Mouse (Mus musculus): ENCODE data around the gene Pctp. TPM values are rescaled to one million over a fixed set of nuclear protein-coding genes. Genes with fewer than 3 reads are reported as not detected.

Pctp gene
- total and polyA plus RNA-seq, 3 experiments, result 2.2 to 26.4 (median 6.8) TPM

DNA sequence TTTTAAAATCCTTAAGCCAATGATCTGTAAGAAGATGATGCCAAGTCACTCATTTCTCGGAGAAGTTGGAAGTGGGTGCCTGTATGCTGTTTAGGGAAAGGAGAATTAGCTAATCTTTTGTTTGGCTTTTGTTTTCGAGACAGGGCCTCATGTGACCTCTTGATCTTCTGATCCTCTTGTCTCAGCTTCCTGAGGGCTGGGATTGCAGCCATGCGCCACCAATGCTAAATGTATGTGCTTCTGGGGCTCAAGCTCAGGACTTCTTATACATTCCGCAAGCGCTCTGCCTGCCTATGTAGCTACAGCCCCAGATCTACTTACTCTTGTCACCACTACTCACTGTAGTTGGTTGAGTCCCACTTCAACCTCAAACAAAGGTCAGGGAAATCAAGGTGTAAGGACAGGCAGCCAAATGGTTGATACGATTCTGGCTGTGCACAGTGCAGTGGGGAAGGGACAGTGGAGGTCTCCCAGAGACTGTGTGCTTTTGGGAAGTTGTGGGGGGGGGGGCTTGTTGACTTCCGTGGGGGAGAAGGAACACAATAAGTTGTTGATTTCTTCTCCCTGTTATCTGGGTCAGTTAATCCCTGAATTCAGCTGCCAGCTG is 24.8 kb downstream of the Pctp start:
- TF ChIP-seq GATA1 (IDR thresholded peaks at IDR 0.05; ENCODE audit: borderline replicate concordance, low read length) (no peak), CTCF (IDR thresholded peaks at IDR 0.05; ENCODE audit: low read depth, low read length) (no peak), GATA2 (IDR thresholded peaks at IDR 0.05; ENCODE audit: borderline replicate concordance, low read depth, low read length) (no peak), POLR2AphosphoS5 (IDR thresholded peaks at IDR 0.05; ENCODE audit: insufficient replicate concordance, low read depth, low read length) (no peak)
- DNase-seq (ENCODE audit: low spot score) (no peak), ATAC-seq (ENCODE audit: extremely low read depth, insufficient number of reproducible peaks, low FRiP score, poor library complexity, severe bottlenecking) (no peak)
- H3K36me3 ChIP-seq (replicated peaks), result no peaks in the 10 kb centered on the region
- H3K27me3 ChIP-seq (ENCODE audit: insufficient read depth, low read length), result no peaks in the 10 kb centered on the region
- peaks cover 14% of the 10 kb centered on the region for H3K9me3 ChIP-seq (replicated peaks)
- H3K4me1 ChIP-seq (ENCODE audit: insufficient read depth, low read depth, low read length), result peaks cover 10% of the 10 kb centered on the region
- no peak overlapping the region for H3K4me3 ChIP-seq (ENCODE audit: low read depth, low read length)

DNA sequence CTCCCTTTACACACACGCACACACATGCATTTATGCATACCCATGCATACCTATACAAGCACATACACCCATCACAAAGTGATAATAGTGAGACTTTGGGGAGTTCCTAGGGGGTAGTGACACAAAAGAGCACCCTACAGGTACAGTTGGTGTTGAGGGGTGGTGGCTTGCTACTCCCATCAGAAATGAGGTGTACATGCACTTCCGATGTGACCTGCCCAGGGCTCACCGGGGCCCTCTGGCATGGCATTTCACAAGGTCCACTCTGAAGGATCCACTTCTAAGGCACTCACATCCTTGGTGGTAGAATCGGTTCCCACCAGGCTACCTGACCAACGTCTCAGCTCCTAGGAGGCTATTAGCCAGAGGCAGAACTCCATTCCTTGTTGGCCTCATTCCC is 26.3 kb downstream of the Pctp start:
- H3K4me1 ChIP-seq (ENCODE audit: insufficient read depth, low read depth, low read length), result peaks cover 10% of the 10 kb centered on the region
- DNase-seq (ENCODE audit: low spot score), result no peak
- no peak overlapping the region for H3K4me3 ChIP-seq (ENCODE audit: low read depth, low read length)
- H3K36me3 ChIP-seq (replicated peaks), result no peaks in the 10 kb centered on the region
- H3K27me3 ChIP-seq (ENCODE audit: insufficient read depth, low read length), result no peaks in the 10 kb centered on the region
- no peak for ATAC-seq (ENCODE audit: extremely low read depth, insufficient number of reproducible peaks, low FRiP score, poor library complexity, severe bottlenecking)
- TF ChIP-seq TAL1 (conservative IDR thresholded peaks at IDR 0.05; ENCODE audit: low read depth, low read length) (no peak), GATA2 (IDR thresholded peaks at IDR 0.05; ENCODE audit: borderline replicate concordance, low read depth, low read length) (no peak), CTCF (IDR thresholded peaks at IDR 0.05; ENCODE audit: low read depth, low read length) (no peak), GATA1 (IDR thresholded peaks at IDR 0.05; ENCODE audit: borderline replicate concordance, low read length) (no peak), POLR2AphosphoS5 (IDR thresholded peaks at IDR 0.05; ENCODE audit: insufficient replicate concordance, low read depth, low read length) (no peak)
- peaks cover 14% of the 10 kb centered on the region for H3K9me3 ChIP-seq (replicated peaks)

DNA sequence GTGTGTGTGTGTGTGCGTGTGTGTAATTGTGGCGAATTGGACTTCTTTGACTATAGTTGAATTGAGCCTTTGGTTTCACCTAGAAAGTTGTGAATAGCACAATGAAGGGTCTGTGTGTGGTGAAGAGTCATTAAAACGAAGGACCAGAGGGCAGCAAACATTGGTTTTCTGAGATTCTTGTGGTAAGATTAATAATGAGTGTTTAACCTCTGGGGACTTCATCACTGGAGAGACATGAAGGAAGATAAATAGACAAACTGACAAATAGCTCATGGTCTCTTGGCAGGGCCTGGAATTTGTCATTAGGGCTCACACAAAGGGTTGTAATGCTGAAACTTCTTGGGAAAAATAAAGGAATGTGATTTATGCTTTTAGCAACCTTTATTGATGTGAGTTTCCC is 31.4 kb downstream of the Pctp start:
- ATAC-seq (ENCODE audit: extremely low read depth, insufficient number of reproducible peaks, low FRiP score, poor library complexity, severe bottlenecking) (no peak), DNase-seq (ENCODE audit: low spot score) (no peak)
- Histone ChIP-seq H3K9me3 (replicated peaks) (0 out of 2 replicates have a peak, but pooled peaks cover 2% of the 10 kb centered on the region), H3K4me1 (ENCODE audit: insufficient read depth, low read depth, low read length) (no peaks in the 10 kb centered on the region), H3K36me3 (replicated peaks) (no peaks in the 10 kb centered on the region), H3K27me3 (ENCODE audit: insufficient read depth, low read length) (no peaks in the 10 kb centered on the region), H3K4me3 (ENCODE audit: low read depth, low read length) (no peak overlapping the region)
- TF ChIP-seq TAL1 (conservative IDR thresholded peaks at IDR 0.05; ENCODE audit: low read depth, low read length) (no peak), CTCF (IDR thresholded peaks at IDR 0.05; ENCODE audit: low read depth, low read length) (no peak), POLR2AphosphoS5 (IDR thresholded peaks at IDR 0.05; ENCODE audit: insufficient replicate concordance, low read depth, low read length) (no peak), GATA2 (IDR thresholded peaks at IDR 0.05; ENCODE audit: borderline replicate concordance, low read depth, low read length) (no peak), GATA1 (IDR thresholded peaks at IDR 0.05; ENCODE audit: borderline replicate concordance, low read length) (no peak)

DNA sequence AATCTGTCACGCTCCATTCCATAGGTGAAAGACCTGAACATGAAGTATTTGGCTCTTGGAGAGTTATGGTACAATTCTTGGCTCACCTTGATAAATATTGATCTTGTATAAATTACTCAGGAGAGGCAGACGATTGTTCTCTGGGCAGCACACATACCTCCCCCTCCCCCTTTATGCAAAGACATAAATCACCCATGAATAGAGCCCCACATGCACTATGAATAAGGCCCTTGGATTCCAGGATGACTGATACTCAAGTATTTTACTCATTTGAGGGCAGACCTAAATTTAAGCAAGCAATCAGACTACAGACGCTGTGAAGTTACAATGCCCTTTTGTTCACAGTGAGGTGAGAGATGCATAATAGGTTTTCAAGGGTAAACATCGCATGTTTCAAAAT is 32.0 kb downstream of the Pctp start:
- Histone ChIP-seq H3K4me1 (ENCODE audit: insufficient read depth, low read depth, low read length) (no peaks in the 10 kb centered on the region), H3K9me3 (replicated peaks) (no peaks in the 10 kb centered on the region), H3K27me3 (ENCODE audit: insufficient read depth, low read length) (no peaks in the 10 kb centered on the region), H3K36me3 (replicated peaks) (no peaks in the 10 kb centered on the region), H3K4me3 (ENCODE audit: low read depth, low read length) (no peak overlapping the region)
- DNase-seq (ENCODE audit: low spot score) (no peak), ATAC-seq (ENCODE audit: extremely low read depth, insufficient number of reproducible peaks, low FRiP score, poor library complexity, severe bottlenecking) (no peak)
- TF ChIP-seq GATA2 (IDR thresholded peaks at IDR 0.05; ENCODE audit: borderline replicate concordance, low read depth, low read length) (no peak), GATA1 (IDR thresholded peaks at IDR 0.05; ENCODE audit: borderline replicate concordance, low read length) (no peak), CTCF (IDR thresholded peaks at IDR 0.05; ENCODE audit: low read depth, low read length) (no peak), TAL1 (conservative IDR thresholded peaks at IDR 0.05; ENCODE audit: low read depth, low read length) (no peak), POLR2AphosphoS5 (IDR thresholded peaks at IDR 0.05; ENCODE audit: insufficient replicate concordance, low read depth, low read length) (no peak)

DNA sequence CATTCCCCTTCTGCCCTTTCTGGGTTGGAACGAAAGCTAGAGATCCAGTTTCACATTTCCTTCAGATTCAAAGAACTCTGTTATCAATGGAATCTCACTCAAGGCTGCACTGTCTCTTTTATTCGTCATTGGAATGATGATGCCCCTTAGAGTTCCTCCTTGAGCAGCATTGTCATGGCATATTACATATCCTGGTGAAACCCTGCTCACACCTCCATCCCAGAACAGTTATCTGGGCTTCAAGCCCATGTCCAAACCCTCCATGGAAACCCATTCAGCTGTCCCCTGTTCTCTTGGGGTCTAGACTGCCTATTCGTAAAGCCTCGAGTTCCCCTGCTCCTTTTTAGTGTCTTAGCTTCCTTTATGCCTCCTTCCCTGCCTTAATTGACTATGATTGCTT is 33.6 kb downstream of the Pctp start:
- Histone ChIP-seq H3K4me3 (ENCODE audit: low read depth, low read length) (no peak overlapping the region), H3K27me3 (ENCODE audit: insufficient read depth, low read length) (no peaks in the 10 kb centered on the region), H3K9me3 (replicated peaks) (no peaks in the 10 kb centered on the region), H3K4me1 (ENCODE audit: insufficient read depth, low read depth, low read length) (no peaks in the 10 kb centered on the region), H3K36me3 (replicated peaks) (no peaks in the 10 kb centered on the region)
- TF ChIP-seq GATA1 (IDR thresholded peaks at IDR 0.05; ENCODE audit: borderline replicate concordance, low read length) (no peak), POLR2AphosphoS5 (IDR thresholded peaks at IDR 0.05; ENCODE audit: insufficient replicate concordance, low read depth, low read length) (no peak), CTCF (IDR thresholded peaks at IDR 0.05; ENCODE audit: low read depth, low read length) (no peak), GATA2 (IDR thresholded peaks at IDR 0.05; ENCODE audit: borderline replicate concordance, low read depth, low read length) (no peak), TAL1 (conservative IDR thresholded peaks at IDR 0.05; ENCODE audit: low read depth, low read length) (no peak)
- DNase-seq (ENCODE audit: low spot score) (no peak), ATAC-seq (ENCODE audit: extremely low read depth, insufficient number of reproducible peaks, low FRiP score, poor library complexity, severe bottlenecking) (no peak)

DNA sequence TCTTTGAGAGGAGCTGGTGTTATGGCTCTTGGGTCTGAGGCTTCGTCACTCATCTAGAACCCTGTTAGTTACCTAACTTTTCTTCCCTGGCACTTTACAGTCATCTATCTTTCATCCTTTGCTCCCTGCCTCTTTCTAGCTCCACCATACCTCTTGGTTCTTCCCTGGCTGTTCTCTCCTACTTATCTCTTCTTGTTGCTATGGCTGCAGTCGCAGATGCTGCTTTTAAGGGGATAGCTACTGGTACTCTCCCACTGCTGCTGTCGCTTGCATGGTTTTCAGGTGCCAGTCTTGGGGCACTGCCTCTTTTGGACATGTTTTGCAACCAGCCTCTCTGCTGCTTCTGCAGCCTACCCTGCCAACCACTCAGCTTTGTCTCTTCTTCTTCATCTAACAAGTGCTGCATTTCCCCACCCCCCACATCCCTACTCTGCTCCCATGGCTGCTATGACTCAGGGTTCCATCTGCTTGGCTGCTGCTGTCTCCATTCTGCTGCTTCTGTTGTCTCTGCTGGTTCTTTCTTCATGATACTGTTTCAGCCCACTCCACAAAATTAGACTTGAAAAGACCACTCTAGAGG is 51.9 kb downstream of the Pctp start:
- peaks cover 5% of the 10 kb centered on the region; the same call in 1 of the 2 replicates for H3K27me3 ChIP-seq (ENCODE audit: insufficient read depth, low read length)
- ATAC-seq (ENCODE audit: extremely low read depth, insufficient number of reproducible peaks, low FRiP score, poor library complexity, severe bottlenecking) (no peak), DNase-seq (ENCODE audit: low spot score) (no peak)
- no peaks in the 10 kb centered on the region; the same call in 1 of the 2 replicates for H3K9me3 ChIP-seq (replicated peaks)
- TF ChIP-seq GATA1 (IDR thresholded peaks at IDR 0.05; ENCODE audit: borderline replicate concordance, low read length) (no peak), TAL1 (conservative IDR thresholded peaks at IDR 0.05; ENCODE audit: low read depth, low read length) (no peak), GATA2 (IDR thresholded peaks at IDR 0.05; ENCODE audit: borderline replicate concordance, low read depth, low read length) (no peak), CTCF (IDR thresholded peaks at IDR 0.05; ENCODE audit: low read depth, low read length) (no peak), POLR2AphosphoS5 (IDR thresholded peaks at IDR 0.05; ENCODE audit: insufficient replicate concordance, low read depth, low read length) (no peak)
- no peak overlapping the region for H3K4me3 ChIP-seq (ENCODE audit: low read depth, low read length)
- H3K36me3 ChIP-seq (replicated peaks), result no peaks in the 10 kb centered on the region
- no peaks in the 10 kb centered on the region for H3K4me1 ChIP-seq (ENCODE audit: insufficient read depth, low read depth, low read length)

Data from G1E (cell line).